14 mouse cellular contexts compared by ENCODE assay signal in the genomic region with DNA sequence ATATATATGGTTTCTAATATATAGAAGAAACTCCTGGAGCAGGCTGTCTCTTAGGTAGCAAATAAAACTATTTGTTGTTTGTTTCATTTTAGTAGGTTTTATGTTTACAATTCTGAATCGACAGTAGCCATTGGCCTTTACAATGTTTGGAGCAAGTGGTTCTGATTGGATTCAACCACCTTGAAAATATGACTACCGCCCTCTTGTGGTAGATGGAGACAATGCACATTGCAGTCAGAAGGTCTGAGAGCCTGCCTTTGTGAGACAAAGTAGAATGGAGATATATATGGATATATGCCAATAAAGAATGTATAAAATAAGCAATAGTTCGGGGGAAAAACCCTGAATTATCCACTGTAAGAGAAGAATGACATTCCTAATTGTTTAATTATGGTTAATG. TPM values are rescaled to one million over a fixed set of nuclear protein-coding genes. Genes with fewer than 3 reads are reported as not detected.
A peak's percentile ranks its signal among the peaks of the same experiment; 100 is the strongest.
DNase-seq lines count a peak whose midpoint lies in the region; ATAC-seq and TF ChIP-seq lines count a peak whose summit lies in the region.
"Had no signal": no experiment of that assay in that cellular context is flagged by ENCODE, and none has a peak within 500 bp of the region (broad histone marks: within the 10 kb centered on the region; RNA-seq: fewer than 3 reads in every experiment).

No protein-coding gene starts in this region.

- no peak overlapping the region for H3K9ac ChIP-seq in MEL (ENCODE audit: control insufficient read depth, low read depth, low read length, poor library complexity, severe bottlenecking)
- H3K9ac ChIP-seq: embryonic facial prominence, embryonic 15.5 days had no signal

- peak; percentile 5 for DNase-seq in adrenal gland, postnatal 14 days
- DNase-seq in adrenal gland, postnatal 36 days = no peak
- no peak for DNase-seq in left cerebral cortex, adult 2 months (ENCODE audit: extremely low spot score in 1 of 2, low spot score in 2 of 2)
- no peak for DNase-seq in left cerebral cortex, adult 9 months (ENCODE audit: low spot score in 2 of 2)
- peak; percentile 27 for DNase-seq in MEL (ENCODE audit: low read depth, low spot score)
- no peak for DNase-seq in urinary bladder, postnatal 36 days (ENCODE audit: low spot score in 2 of 2)
- no peak for DNase-seq in thymus, postnatal 14 days
- DNase-seq: heart, adult 18-20 months had no signal

- H3K4me3 ChIP-seq in left cerebral cortex, adult 2 months = no peak overlapping the region
- no peak overlapping the region for H3K4me3 ChIP-seq in MEL (ENCODE audit: control insufficient read depth in 1 of 2, insufficient read depth in 1 of 2, low read depth in 2 of 2, low read length in 2 of 2)
- H3K4me3 ChIP-seq: embryonic facial prominence, embryonic 15.5 days had no signal

- TF ChIP-seq CTCF in left cerebral cortex, adult 2 months (IDR thresholded peaks at IDR 0.05) = peak; percentile 52
- peak; percentile 19 to 59 (median 50); a peak in 4 of 6 replicates for TF ChIP-seq CTCF in MEL (IDR thresholded peaks at IDR 0.05 in 2 of 3, conservative IDR thresholded peaks at IDR 0.05 in 1 of 3; ENCODE audit: control insufficient read depth in 1 of 3, insufficient read depth in 1 of 3, low read depth in 2 of 3, low read length in 3 of 3, poor library complexity in 1 of 3, severe bottlenecking in 1 of 3)

- no peak for TF ChIP-seq EP300 in MEL (IDR thresholded peaks at IDR 0.05; ENCODE audit: low read depth in 1 of 2, low read length in 2 of 2)

- H3K79me2 ChIP-seq in MEL (ENCODE audit: control insufficient read depth, insufficient read depth, low read length, poor library complexity) = no peaks in the 10 kb centered on the region

- no peaks in the 10 kb centered on the region for H3K4me1 ChIP-seq in MEL (ENCODE audit: control insufficient read depth in 1 of 2, insufficient read depth in 2 of 2, low read length in 2 of 2)
- H3K4me1 ChIP-seq: embryonic facial prominence, embryonic 15.5 days had no signal

- peak; percentile 42; the same call in 1 of the 2 replicates for ATAC-seq in granulocyte monocyte progenitor cell, adult 5-6 weeks (replicated peaks; ENCODE audit: poor library complexity, severe bottlenecking)

- no peaks in the 10 kb centered on the region for H3K9me3 ChIP-seq in MEL (replicated peaks; ENCODE audit: insufficient read depth, low read length)
- H3K9me3 ChIP-seq: embryonic facial prominence, embryonic 15.5 days had no signal

- H3K27ac ChIP-seq in left cerebral cortex, adult 2 months = no peak overlapping the region
- H3K27ac ChIP-seq in MEL (ENCODE audit: control insufficient read depth, low read depth, low read length) = no peak overlapping the region
- H3K27ac ChIP-seq: embryonic facial prominence, embryonic 15.5 days had no signal

- no peak for TF ChIP-seq POLR2A in MEL (IDR thresholded peaks at IDR 0.05; ENCODE audit: control insufficient read depth in 1 of 2, insufficient read depth in 1 of 2, low read depth in 1 of 2, low read length in 2 of 2, poor library complexity in 1 of 2)

- H3K27me3 ChIP-seq in MEL (ENCODE audit: control insufficient read depth in 1 of 2, insufficient read depth in 2 of 2, low read length in 2 of 2) = no peaks in the 10 kb centered on the region
- H3K27me3 ChIP-seq: embryonic facial prominence, embryonic 15.5 days had no signal

- intact Hi-C loops in left cerebral cortex, adult 2 months (cut with DNase I) = no loop called here

- TF ChIP-seq RAD21 in MEL (IDR thresholded peaks at IDR 0.05; ENCODE audit: low read depth, low read length) = no peak; the same call in 1 of the 2 replicates

- H3K36me3 ChIP-seq in MEL (ENCODE audit: control insufficient read depth in 1 of 2, insufficient read depth in 2 of 2, low read length in 2 of 2) = no peaks in the 10 kb centered on the region
- H3K36me3 ChIP-seq: embryonic facial prominence, embryonic 15.5 days had no signal

TF ChIP-seq in MEL, 35 proteins besides CTCF, POLR2A, EP300 and RAD21:
- no peak for TF ChIP-seq ELF1 (IDR thresholded peaks at IDR 0.05; ENCODE audit: low read depth, low read length)
- peak; percentile 32; the same call in 1 of the 2 replicates for TF ChIP-seq SMC3 (IDR thresholded peaks at IDR 0.05; ENCODE audit: low read depth, low read length)
TF ChIP-seq in MEL: peak in this region for 1.

RNA-seq across cellular contexts. Expression of a gene that starts 23.9 kb away (rescaled TPM):
- total RNA-seq in adrenal gland, postnatal 14 days (2021) = not detected in 2 replicates
- not detected for total RNA-seq in adrenal gland, postnatal 36 days (2021)
- not detected for total RNA-seq in left cerebral cortex, adult 2 months (2021)
- not detected in 2 replicates for total RNA-seq in MEL (2012; rRNA removed)
- not detected for polyA plus RNA-seq in MEL (2012; ENCODE audit: insufficient read depth in 1 of 2, insufficient read length in 2 of 2, low read depth in 1 of 2, low replicate concordance in 2 of 2, missing spikeins in 1 of 2)
- total RNA-seq in granulocyte monocyte progenitor cell, adult 5-6 weeks (2014; fragmentation: Nextera tagmentation) = not detected in 2 replicates
- not detected in 2 replicates for total RNA-seq in granulocyte monocyte progenitor cell, adult 5-6 weeks (2017)
- total RNA-seq: heart, adult 18-20 months; left cerebral cortex, postnatal 14 days; neutrophil, adult 5-6 weeks had no signal
- polyA plus RNA-seq: embryonic facial prominence, embryonic 15.5 days; kidney, embryonic 14.5 days had no signal

RNA-seq across cellular contexts. Expression of a gene that starts 51.6 kb away (rescaled TPM):
- total RNA-seq in adrenal gland, postnatal 14 days (2021) = not detected in 2 replicates
- not detected for total RNA-seq in adrenal gland, postnatal 36 days (2021)
- not detected for total RNA-seq in left cerebral cortex, adult 2 months (2021)
- not detected in 2 replicates for total RNA-seq in MEL (2012; rRNA removed)
- polyA plus RNA-seq in MEL (2012; ENCODE audit: insufficient read depth in 1 of 2, insufficient read length in 2 of 2, low read depth in 1 of 2, low replicate concordance in 2 of 2, missing spikeins in 1 of 2) = not detected
- not detected in 2 replicates for total RNA-seq in granulocyte monocyte progenitor cell, adult 5-6 weeks (2014; fragmentation: Nextera tagmentation)
- total RNA-seq in granulocyte monocyte progenitor cell, adult 5-6 weeks (2017) = not detected in 2 replicates
- total RNA-seq: heart, adult 18-20 months; left cerebral cortex, postnatal 14 days; neutrophil, adult 5-6 weeks had no signal
- polyA plus RNA-seq: C2C12; embryonic facial prominence, embryonic 15.5 days; kidney, embryonic 14.5 days had no signal

Comparison
In these comparisons a context has a peak if more than half of its experiments do, and no peak if none do; other contexts are left out.
1. DNase-seq: peak in adrenal gland, postnatal 14 days (single experiment) and MEL (single experiment); none in adrenal gland, postnatal 36 days (0 of 2), left cerebral cortex, adult 2 months (0 of 2), left cerebral cortex, adult 9 months (0 of 2), urinary bladder, postnatal 36 days (0 of 2) and thymus, postnatal 14 days (single experiment).